Mouse (Mus musculus): ENCODE data around the gene Mvk. TPM values are rescaled to one million over a fixed set of nuclear protein-coding genes. Genes with fewer than 3 reads are reported as not detected.

Mvk gene
- polyA plus RNA-seq, 1 experiment from 2014 or later: 56.3 TPM

DNA sequence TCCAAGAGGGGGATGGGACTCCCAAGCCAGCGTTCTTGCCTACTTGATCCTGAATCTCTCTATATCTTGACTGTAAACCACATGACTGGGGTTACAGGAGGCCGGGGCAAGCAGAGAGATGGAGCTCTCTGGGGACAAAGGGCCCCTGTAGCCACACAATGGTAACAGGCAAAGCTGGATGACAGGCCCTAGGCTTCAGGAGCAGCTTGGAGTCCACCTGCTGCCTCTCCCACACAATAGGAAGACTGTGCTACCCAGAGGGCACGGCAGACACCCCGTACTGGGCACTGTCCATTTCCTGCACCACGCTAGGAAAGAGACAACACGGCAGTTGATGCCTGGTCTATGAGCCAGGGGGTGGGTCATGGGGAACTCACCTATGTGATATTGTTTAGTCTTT, 45.5 kb downstream of the Mvk start:
- no peaks in the 10 kb centered on the region for H3K27me3 ChIP-seq (ENCODE audit: control insufficient read depth, insufficient read depth, low read length)
- no peaks in the 10 kb centered on the region for H3K9me3 ChIP-seq (replicated peaks; ENCODE audit: control insufficient read depth, low read length)
- no peak overlapping the region for H3K27ac ChIP-seq (ENCODE audit: low read length)
- no peaks in the 10 kb centered on the region for H3K36me3 ChIP-seq (ENCODE audit: control insufficient read depth, insufficient read depth, low read length)
- no peak overlapping the region for H3K4me2 ChIP-seq (ENCODE audit: low read depth, low read length)
- ATAC-seq (ENCODE audit: insufficient read depth, low FRiP score): no peak
- H3K4me1 ChIP-seq (ENCODE audit: control insufficient read depth, insufficient read depth, low read length): no peaks in the 10 kb centered on the region
- no peak overlapping the region for H3K4me3 ChIP-seq (replicated peaks; ENCODE audit: low read length)
- H3K9ac ChIP-seq (ENCODE audit: low read length): no peak overlapping the region
- 74% methylated on average over 6 of the region's 6 CpGs for WGBS

DNA sequence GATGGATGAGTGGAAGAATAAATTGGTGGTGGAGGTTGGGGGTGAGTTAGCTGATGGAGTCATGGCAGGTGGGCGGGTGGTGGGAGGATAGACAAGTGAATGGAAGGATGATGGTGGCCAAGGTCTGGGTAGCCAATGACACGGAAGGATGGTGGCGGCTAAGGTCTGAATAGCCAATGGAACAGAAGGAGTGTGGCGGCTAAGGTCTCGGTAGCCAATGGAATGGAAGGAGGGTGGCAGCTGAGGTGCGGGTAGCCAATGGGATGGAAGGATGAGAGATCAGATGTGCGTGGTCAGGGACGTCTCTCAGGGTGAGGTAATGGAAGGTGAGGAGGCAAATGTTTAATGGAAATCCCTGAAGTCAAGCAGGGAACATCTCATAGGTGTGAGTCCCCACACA, 46.2 kb downstream of the Mvk start:
- Histone ChIP-seq H3K36me3 (ENCODE audit: control insufficient read depth, insufficient read depth, low read length) (no peaks in the 10 kb centered on the region), H3K4me2 (ENCODE audit: low read depth, low read length) (no peak overlapping the region), H3K9ac (ENCODE audit: low read length) (no peak overlapping the region), H3K27ac (ENCODE audit: low read length) (no peak overlapping the region), H3K9me3 (replicated peaks; ENCODE audit: control insufficient read depth, low read length) (no peaks in the 10 kb centered on the region), H3K4me3 (replicated peaks; ENCODE audit: low read length) (no peak overlapping the region), H3K4me1 (ENCODE audit: control insufficient read depth, insufficient read depth, low read length) (no peaks in the 10 kb centered on the region), H3K27me3 (ENCODE audit: control insufficient read depth, insufficient read depth, low read length) (no peaks in the 10 kb centered on the region)
- 92% methylated on average over 8 of the region's 8 CpGs for WGBS
- no peak for ATAC-seq (ENCODE audit: insufficient read depth, low FRiP score)

DNA sequence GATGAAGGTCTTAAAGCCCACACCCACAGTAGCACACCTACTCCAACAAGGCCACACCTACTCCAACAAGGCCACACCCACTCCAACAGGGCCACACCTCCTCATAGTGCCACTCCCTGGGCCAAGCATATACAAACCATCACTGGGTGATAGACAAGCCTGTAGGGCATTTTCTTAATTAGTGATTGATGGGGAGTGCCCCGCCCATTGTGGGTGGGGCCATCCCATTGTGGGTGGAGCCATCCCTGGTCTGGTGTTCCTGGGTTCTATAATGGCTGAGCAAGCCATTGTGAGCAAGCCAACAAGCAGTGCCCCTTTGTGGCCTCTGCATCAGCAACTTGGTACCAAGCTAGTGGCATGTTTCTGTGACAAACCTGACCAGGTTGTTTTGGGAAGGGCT, 50.7 kb downstream of the Mvk start:
- WGBS: 5% methylated on average over 1 of the region's 1 CpGs
- H3K4me2 ChIP-seq (ENCODE audit: low read depth, low read length): no peak overlapping the region
- no peaks in the 10 kb centered on the region for H3K9me3 ChIP-seq (replicated peaks; ENCODE audit: control insufficient read depth, low read length)
- no peaks in the 10 kb centered on the region for H3K36me3 ChIP-seq (ENCODE audit: control insufficient read depth, insufficient read depth, low read length)
- no peak overlapping the region for H3K27ac ChIP-seq (ENCODE audit: low read length)
- H3K9ac ChIP-seq (ENCODE audit: low read length): no peak overlapping the region
- no peak for ATAC-seq (ENCODE audit: insufficient read depth, low FRiP score)
- H3K4me1 ChIP-seq (ENCODE audit: control insufficient read depth, insufficient read depth, low read length): no peaks in the 10 kb centered on the region
- no peaks in the 10 kb centered on the region for H3K27me3 ChIP-seq (ENCODE audit: control insufficient read depth, insufficient read depth, low read length)
- no peak overlapping the region for H3K4me3 ChIP-seq (replicated peaks; ENCODE audit: low read length)

DNA sequence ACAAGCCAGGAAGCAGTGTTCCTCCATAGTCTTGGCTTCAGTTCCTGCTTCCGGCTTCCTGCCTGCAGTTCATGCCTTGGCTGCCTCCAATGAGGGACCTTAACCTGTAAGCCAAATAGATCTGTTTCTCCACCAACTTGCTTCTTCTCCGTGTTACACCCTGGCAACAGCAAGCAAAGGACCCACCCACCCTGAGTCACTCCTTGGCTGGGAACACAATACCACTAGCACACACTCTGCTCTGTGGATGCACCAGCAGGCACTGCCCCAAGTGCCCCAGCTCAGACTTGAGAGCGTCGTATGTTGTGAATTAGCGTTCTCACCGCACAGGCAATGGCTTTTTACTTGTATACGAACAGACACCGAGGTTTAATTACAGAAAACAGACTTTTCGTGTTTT, 57.2 kb downstream of the Mvk start:
- Histone ChIP-seq H3K9me3 (replicated peaks; ENCODE audit: control insufficient read depth, low read length) (no peaks in the 10 kb centered on the region), H3K27ac (ENCODE audit: low read length) (peak overlapping the region; percentile 26; the same call in 1 of the 2 replicates), H3K36me3 (ENCODE audit: control insufficient read depth, insufficient read depth, low read length) (no peaks in the 10 kb centered on the region), H3K4me3 (replicated peaks; ENCODE audit: low read length) (no peak overlapping the region), H3K27me3 (ENCODE audit: control insufficient read depth, insufficient read depth, low read length) (no peaks in the 10 kb centered on the region), H3K4me1 (ENCODE audit: control insufficient read depth, insufficient read depth, low read length) (no peaks in the 10 kb centered on the region), H3K4me2 (ENCODE audit: low read depth, low read length) (no peak overlapping the region), H3K9ac (ENCODE audit: low read length) (no peak overlapping the region)
- ATAC-seq (ENCODE audit: insufficient read depth, low FRiP score): peak; percentile 74; the same call in 1 of the 2 replicates
- 55% methylated on average over 9 of the region's 9 CpGs for WGBS

DNA sequence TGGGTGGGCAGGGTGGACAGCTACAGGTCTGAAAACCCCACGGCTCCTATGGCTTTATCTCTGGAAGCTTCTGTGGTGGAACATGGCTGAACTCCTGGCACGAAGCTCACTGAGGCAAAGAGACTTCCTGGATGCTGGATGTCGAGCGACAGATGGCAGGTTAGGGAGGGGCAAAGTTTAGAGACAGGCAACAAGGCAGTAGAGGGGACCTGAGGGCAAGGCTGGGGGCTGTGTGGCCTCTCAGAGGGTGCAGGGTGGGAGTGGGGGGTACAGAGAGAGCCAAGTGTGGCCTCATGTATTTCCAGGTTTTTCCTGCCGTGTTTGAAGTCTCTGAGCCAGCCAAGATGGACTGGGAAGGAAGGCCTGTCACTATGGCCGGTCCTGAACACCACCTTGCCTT, 60.8 kb downstream of the Mvk start:
- Histone ChIP-seq H3K4me3 (replicated peaks; ENCODE audit: low read length) (no peak overlapping the region), H3K9ac (ENCODE audit: low read length) (no peak overlapping the region), H3K27me3 (ENCODE audit: control insufficient read depth, insufficient read depth, low read length) (no peaks in the 10 kb centered on the region), H3K36me3 (ENCODE audit: control insufficient read depth, insufficient read depth, low read length) (no peaks in the 10 kb centered on the region), H3K27ac (ENCODE audit: low read length) (no peak overlapping the region), H3K4me1 (ENCODE audit: control insufficient read depth, insufficient read depth, low read length) (peaks cover 10% of the 10 kb centered on the region; the same call in 1 of the 2 replicates), H3K9me3 (replicated peaks; ENCODE audit: control insufficient read depth, low read length) (no peaks in the 10 kb centered on the region), H3K4me2 (ENCODE audit: low read depth, low read length) (no peak overlapping the region)
- ATAC-seq (ENCODE audit: insufficient read depth, low FRiP score): no peak
- 55% methylated on average over 6 of the region's 6 CpGs for WGBS

DNA sequence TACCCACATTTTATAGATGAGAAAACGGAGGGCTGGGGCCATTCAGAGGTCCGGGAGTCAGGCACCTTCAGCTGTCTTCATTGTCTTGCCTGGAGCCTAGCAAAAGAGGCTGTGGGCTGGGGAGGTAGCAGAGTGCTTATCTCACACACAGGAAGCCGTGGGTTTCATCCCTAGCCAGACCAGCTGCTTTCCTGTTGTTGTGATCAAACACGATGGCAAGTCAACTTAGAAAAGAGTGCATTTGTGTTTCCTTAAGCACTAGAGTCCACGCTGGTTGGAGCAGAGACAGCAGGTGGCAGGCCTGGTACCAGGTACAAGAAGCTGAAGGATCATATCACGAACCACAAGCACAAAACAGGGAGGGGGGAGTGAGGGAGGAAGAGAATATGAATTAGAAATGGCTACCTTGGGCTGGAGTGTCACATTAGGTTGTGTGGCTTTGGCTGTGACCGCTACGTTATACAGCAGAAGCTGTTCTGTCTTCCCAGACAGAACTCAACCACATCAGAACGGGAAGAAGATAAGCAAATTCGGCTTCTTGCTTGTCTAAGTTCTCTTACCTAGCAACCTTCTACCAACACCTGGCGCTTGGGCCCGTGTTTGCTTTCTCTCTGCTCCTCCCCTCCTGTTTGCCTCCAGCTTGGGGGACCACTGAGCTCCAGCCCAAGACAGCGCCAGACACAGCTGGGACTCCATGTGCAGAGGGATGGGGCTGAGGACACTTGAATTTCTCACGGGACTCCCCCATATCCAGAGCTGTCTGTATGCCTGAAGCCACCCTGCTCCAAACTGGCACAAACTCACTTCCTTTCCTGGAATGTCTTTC, 61.4 kb downstream of the Mvk start:
- ATAC-seq (ENCODE audit: insufficient read depth, low FRiP score): no peak
- 53% methylated on average over 14 of the region's 14 CpGs for WGBS
- H3K4me2 ChIP-seq (ENCODE audit: low read depth, low read length): no peak overlapping the region
- no peak overlapping the region for H3K9ac ChIP-seq (ENCODE audit: low read length)
- H3K4me3 ChIP-seq (replicated peaks; ENCODE audit: low read length): no peak overlapping the region
- no peak overlapping the region for H3K27ac ChIP-seq (ENCODE audit: low read length)
- H3K36me3 ChIP-seq (ENCODE audit: control insufficient read depth, insufficient read depth, low read length): no peaks in the 10 kb centered on the region
- H3K4me1 ChIP-seq (ENCODE audit: control insufficient read depth, insufficient read depth, low read length): peaks cover 10% of the 10 kb centered on the region; the same call in 1 of the 2 replicates
- H3K9me3 ChIP-seq (replicated peaks; ENCODE audit: control insufficient read depth, low read length): no peaks in the 10 kb centered on the region
- no peaks in the 10 kb centered on the region for H3K27me3 ChIP-seq (ENCODE audit: control insufficient read depth, insufficient read depth, low read length)

DNA sequence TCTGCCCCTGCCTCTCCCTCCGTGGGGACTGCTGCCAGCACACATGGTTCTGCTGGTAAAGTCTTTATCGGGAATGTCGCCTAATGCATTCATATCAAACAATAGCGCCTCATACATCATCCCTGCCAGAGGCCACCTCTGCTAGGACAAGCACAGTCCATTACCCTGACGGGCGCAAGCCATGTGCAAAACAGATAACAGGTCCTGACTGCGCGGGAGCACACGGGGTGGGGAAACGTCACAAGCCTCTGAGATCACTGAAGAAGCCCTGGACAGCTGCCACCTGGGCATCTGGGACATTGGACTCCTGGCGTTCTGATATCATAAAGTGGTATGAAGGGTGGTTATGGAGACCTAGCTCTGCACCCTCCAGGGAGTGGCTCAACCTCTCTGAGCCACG, 63.3 kb downstream of the Mvk start:
- H3K4me2 ChIP-seq (ENCODE audit: low read depth, low read length): no peak overlapping the region
- WGBS: 46% methylated on average over 12 of the region's 12 CpGs
- 0 out of 2 replicates have a peak, but pooled peaks have one; percentile 34 for ATAC-seq (ENCODE audit: insufficient read depth, low FRiP score)

DNA sequence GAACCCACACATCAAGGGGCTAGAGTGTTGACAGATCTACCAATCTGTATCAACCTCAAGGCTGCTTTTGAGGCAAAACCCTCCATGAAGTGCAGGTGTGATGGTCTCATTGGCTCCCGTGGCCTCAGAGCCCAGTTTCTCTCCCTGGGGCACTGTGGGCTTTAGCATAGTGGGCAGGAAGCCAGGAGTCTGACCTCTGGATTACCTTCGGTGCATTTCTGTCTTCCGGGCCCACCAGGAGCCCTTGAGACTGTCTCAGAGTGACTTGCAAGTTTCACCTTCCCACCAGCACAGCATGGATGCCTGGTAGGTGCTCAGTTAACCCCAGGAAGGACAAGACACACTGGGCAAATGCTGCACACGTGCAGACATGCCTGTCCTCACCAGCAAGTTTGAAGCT, 63.9 kb downstream of the Mvk start:
- WGBS: 39% methylated on average over 4 of the region's 4 CpGs
- Histone ChIP-seq H3K36me3 (ENCODE audit: control insufficient read depth, insufficient read depth, low read length) (no peaks in the 10 kb centered on the region), H3K27me3 (ENCODE audit: control insufficient read depth, insufficient read depth, low read length) (no peaks in the 10 kb centered on the region), H3K9ac (ENCODE audit: low read length) (no peak overlapping the region), H3K4me3 (replicated peaks; ENCODE audit: low read length) (no peak overlapping the region), H3K4me2 (ENCODE audit: low read depth, low read length) (no peak overlapping the region), H3K27ac (ENCODE audit: low read length) (no peak overlapping the region), H3K9me3 (replicated peaks; ENCODE audit: control insufficient read depth, low read length) (no peaks in the 10 kb centered on the region), H3K4me1 (ENCODE audit: control insufficient read depth, insufficient read depth, low read length) (peaks cover 10% of the 10 kb centered on the region; the same call in 1 of the 2 replicates)
- no peak for ATAC-seq (ENCODE audit: insufficient read depth, low FRiP score)

More for the DNA sequence above, 63.3 kb downstream of the Mvk start:
- peaks cover 10% of the 10 kb centered on the region; the same call in 1 of the 2 replicates for H3K4me1 ChIP-seq (ENCODE audit: control insufficient read depth, insufficient read depth, low read length)
- H3K9me3 ChIP-seq (replicated peaks; ENCODE audit: control insufficient read depth, low read length): no peaks in the 10 kb centered on the region
- H3K36me3 ChIP-seq (ENCODE audit: control insufficient read depth, insufficient read depth, low read length): no peaks in the 10 kb centered on the region
- H3K27me3 ChIP-seq (ENCODE audit: control insufficient read depth, insufficient read depth, low read length): no peaks in the 10 kb centered on the region
- H3K4me3 ChIP-seq (replicated peaks; ENCODE audit: low read length): no peak overlapping the region
- no peak overlapping the region for H3K9ac ChIP-seq (ENCODE audit: low read length)
- H3K27ac ChIP-seq (ENCODE audit: low read length): no peak overlapping the region

DNA sequence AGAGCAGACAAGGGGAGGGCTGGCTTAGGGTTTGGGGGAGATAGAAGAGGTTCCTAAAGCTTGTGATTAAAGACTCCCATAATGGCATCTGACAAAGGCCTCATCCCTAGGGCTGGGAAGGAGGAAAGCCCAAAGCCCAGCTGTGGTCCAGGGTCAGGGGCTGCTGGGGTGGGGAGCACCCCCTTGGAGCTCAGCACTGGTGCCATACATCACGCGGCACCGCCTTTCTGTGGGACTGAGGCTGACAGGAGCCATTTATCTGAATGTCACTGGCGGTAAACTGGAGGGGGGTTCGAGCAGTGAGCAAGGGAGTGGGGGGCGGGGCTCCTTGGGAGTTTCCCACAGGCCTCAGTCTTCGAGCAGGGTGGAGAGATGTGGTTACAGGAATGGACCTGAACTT, 65.4 kb downstream of the Mvk start:
- Histone ChIP-seq H3K9me3 (replicated peaks; ENCODE audit: control insufficient read depth, low read length) (no peaks in the 10 kb centered on the region), H3K4me3 (replicated peaks; ENCODE audit: low read length) (no peak overlapping the region), H3K27me3 (ENCODE audit: control insufficient read depth, insufficient read depth, low read length) (peaks cover 6% of the 10 kb centered on the region; the same call in 1 of the 2 replicates), H3K27ac (ENCODE audit: low read length) (no peak overlapping the region), H3K9ac (ENCODE audit: low read length) (no peak overlapping the region), H3K4me1 (ENCODE audit: control insufficient read depth, insufficient read depth, low read length) (peaks cover 10% of the 10 kb centered on the region; the same call in 1 of the 2 replicates), H3K4me2 (ENCODE audit: low read depth, low read length) (no peak overlapping the region), H3K36me3 (ENCODE audit: control insufficient read depth, insufficient read depth, low read length) (no peaks in the 10 kb centered on the region)
- 41% methylated on average over 7 of the region's 7 CpGs for WGBS
- no peak for ATAC-seq (ENCODE audit: insufficient read depth, low FRiP score)
